Mouse (Mus musculus) heart, embryonic 13.5 days (tissue): ENCODE measurements around the gene Klhl31. TPM values are rescaled to one million over a fixed set of nuclear protein-coding genes. Genes with fewer than 3 reads are reported as not detected.

Experiments used
- ATAC-seq: fragments of 200-750 bp; cut with Nextera tagmentation; 2 replicates; pipeline ENCODE4 v1.8.0; 2017; ENCODE audit warnings: moderate TSS enrichment; ENCODE audit not compliant: insufficient number of reproducible peaks, low FRiP score, low TSS enrichment; ENCODE audit errors: extremely low read depth
- H3K27ac ChIP-seq: fragments of 300-500 bp; sonication (generic); replicated peaks from 2 replicates; pipeline ENCODE4 v1.5.1; 2015; ENCODE audit warnings: moderate library complexity, mild to moderate bottlenecking, inconsistent platforms
- H3K27me3 ChIP-seq: fragments of 300-500 bp; sonication (generic); replicated peaks from 2 replicates; pipeline ENCODE4 v1.6.1; 2015; ENCODE audit warnings: mild to moderate bottlenecking, inconsistent platforms
- H3K36me3 ChIP-seq: fragments of 300-500 bp; sonication (generic); 2 replicates; pipeline ENCODE4 v1.6.1; 2015; ENCODE audit warnings: mild to moderate bottlenecking, inconsistent platforms
- H3K4me1 ChIP-seq: fragments of 300-500 bp; sonication (generic); 2 replicates; pipeline ENCODE4 v1.6.1; 2015; ENCODE audit warnings: inconsistent platforms
- H3K4me2 ChIP-seq: fragments of 300-500 bp; sonication (generic); 2 replicates; pipeline ENCODE4 v1.6.1; 2015; ENCODE audit warnings: inconsistent platforms, mild to moderate bottlenecking, moderate library complexity
- H3K4me3 ChIP-seq: fragments of 300-500 bp; sonication (generic); 2 replicates; pipeline ENCODE4 v1.5.1; 2015; ENCODE audit warnings: moderate library complexity, mild to moderate bottlenecking, inconsistent platforms
- H3K9ac ChIP-seq: fragments of 300-500 bp; sonication (generic); 2 replicates; pipeline ENCODE4 v1.6.1; 2015; ENCODE audit warnings: inconsistent platforms, mild to moderate bottlenecking, moderate library complexity
- H3K9me3 ChIP-seq: fragments of 300-500 bp; sonication (generic); 2 replicates; pipeline ENCODE4 v1.6.1; 2016; ENCODE audit warnings: inconsistent platforms
- WGBS: fragments of 180-500 bp; shearing (Covaris S2); methylation state at CpG from one replicate; pipeline ENCODE4 v1.1.7; 2015; ENCODE audit warnings: mixed read lengths; 5-methylcytosine and 5-hydroxymethylcytosine counted together
- polyA plus RNA-seq: library from polyadenylated mRNA; unstranded; fragments of >200 nt; fragmentation: Nextera tagmentation; extraction: Ambion mirVana; gene quantifications from 2 replicates; pipeline ENCODE4 v1.2.1, GENCODE M21; 2015

Klhl31 gene
- polyA plus RNA-seq, 1 experiment from 2014 or later, result 46.2 TPM

- no peaks in the 10 kb centered on the region for H3K36me3 ChIP-seq
- H3K4me2 ChIP-seq, result no peak overlapping the region
- no peak overlapping the region for H3K4me3 ChIP-seq
- peaks cover 41% of the 10 kb centered on the region for H3K4me1 ChIP-seq
- no peak overlapping the region for H3K9ac ChIP-seq
- no peak for ATAC-seq
- 74% methylated on average over 5 of the region's 5 CpGs for WGBS
- H3K27me3 ChIP-seq, result no peaks in the 10 kb centered on the region
- H3K9me3 ChIP-seq, result no peaks in the 10 kb centered on the region
- H3K27ac ChIP-seq, result no peak overlapping the region
Observed at GRCm38 (mm10) chr9:77624171-77624570, 12.1 kb upstream of the Klhl31 start.

- Histone ChIP-seq H3K9ac (no peak overlapping the region), H3K27ac (peak overlapping the region; percentile 76), H3K36me3 (no peaks in the 10 kb centered on the region), H3K9me3 (no peaks in the 10 kb centered on the region), H3K4me2 (peak overlapping the region; percentile 30; the same call in 1 of the 2 replicates), H3K4me1 (peaks cover 33% of the 10 kb centered on the region), H3K27me3 (no peaks in the 10 kb centered on the region), H3K4me3 (no peak overlapping the region)
- no peak for ATAC-seq
- 43% methylated on average over 10 of the region's 10 CpGs for WGBS
Observed at GRCm38 (mm10) chr9:77628676-77629075, 7.6 kb upstream of the Klhl31 start.

DNA sequence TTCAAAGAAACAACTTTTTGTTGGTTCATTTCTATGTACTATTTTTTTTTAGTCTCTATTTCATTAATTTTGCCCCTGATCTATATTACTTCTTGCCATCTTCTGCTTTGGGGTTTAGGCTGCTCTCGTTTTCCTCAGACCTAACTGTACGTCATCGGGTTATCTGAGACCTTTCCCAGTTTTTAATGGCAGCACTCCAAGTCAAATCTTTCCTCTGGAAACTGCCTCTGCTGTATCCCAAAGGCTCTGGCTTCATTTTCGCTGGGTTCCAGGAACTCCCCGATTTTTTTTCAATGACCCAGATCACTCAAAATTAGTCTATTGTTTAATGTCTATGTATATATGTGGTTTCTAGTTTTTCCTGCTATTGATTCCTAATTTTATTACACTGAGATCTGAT, 6.6 kb upstream of the Klhl31 start:
- Histone ChIP-seq H3K4me2 (no peak overlapping the region), H3K4me3 (no peak overlapping the region), H3K27ac (peak overlapping the region; percentile 76; the same call in 1 of the 2 replicates), H3K9ac (no peak overlapping the region), H3K9me3 (no peaks in the 10 kb centered on the region), H3K27me3 (no peaks in the 10 kb centered on the region), H3K36me3 (no peaks in the 10 kb centered on the region), H3K4me1 (peaks cover 33% of the 10 kb centered on the region)
- WGBS, result 37% methylated on average over 5 of the region's 5 CpGs
- ATAC-seq, result no peak

GRCm38 (mm10) chr9:77630764-77631163, 5.5 kb upstream of the Klhl31 start:
- Histone ChIP-seq H3K27ac (no peak overlapping the region), H3K4me3 (no peak overlapping the region), H3K4me2 (no peak overlapping the region), H3K9me3 (no peaks in the 10 kb centered on the region), H3K9ac (no peak overlapping the region), H3K27me3 (no peaks in the 10 kb centered on the region), H3K36me3 (no peaks in the 10 kb centered on the region), H3K4me1 (peaks cover 37% of the 10 kb centered on the region)
- WGBS, result 45% methylated on average over 7 of the region's 7 CpGs
- ATAC-seq, result no peak

DNA sequence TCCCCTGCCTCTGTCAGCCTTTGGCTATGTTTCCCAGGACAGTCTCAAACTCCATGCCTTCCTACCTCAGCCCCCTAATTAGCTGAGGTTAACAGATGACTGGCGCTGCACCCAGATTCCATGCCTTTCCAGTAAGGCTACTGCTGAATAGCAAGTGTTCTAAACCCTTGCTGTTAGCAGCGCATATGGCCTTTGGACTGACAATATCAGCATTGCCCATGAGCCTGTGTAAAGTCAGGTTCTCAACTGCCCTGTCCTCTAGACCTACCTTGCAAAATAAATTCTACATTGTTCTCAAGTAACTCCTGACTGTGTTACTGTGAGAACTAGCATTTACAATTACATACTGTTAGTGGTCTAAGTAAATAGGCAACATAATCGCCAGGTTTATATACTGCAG, 3.9 kb upstream of the Klhl31 start:
- Histone ChIP-seq H3K36me3 (no peaks in the 10 kb centered on the region), H3K27ac (no peak overlapping the region), H3K9ac (no peak overlapping the region), H3K4me2 (no peak overlapping the region), H3K4me3 (no peak overlapping the region), H3K27me3 (no peaks in the 10 kb centered on the region), H3K9me3 (no peaks in the 10 kb centered on the region), H3K4me1 (peaks cover 39% of the 10 kb centered on the region)
- 76% methylated on average over 3 of the region's 3 CpGs for WGBS
- no peak for ATAC-seq

GRCm38 (mm10) chr9:77636003-77636402, 297 bp upstream of the Klhl31 start:
- no peak for ATAC-seq
- H3K27ac ChIP-seq, result peak overlapping the region; percentile 97

DNA sequence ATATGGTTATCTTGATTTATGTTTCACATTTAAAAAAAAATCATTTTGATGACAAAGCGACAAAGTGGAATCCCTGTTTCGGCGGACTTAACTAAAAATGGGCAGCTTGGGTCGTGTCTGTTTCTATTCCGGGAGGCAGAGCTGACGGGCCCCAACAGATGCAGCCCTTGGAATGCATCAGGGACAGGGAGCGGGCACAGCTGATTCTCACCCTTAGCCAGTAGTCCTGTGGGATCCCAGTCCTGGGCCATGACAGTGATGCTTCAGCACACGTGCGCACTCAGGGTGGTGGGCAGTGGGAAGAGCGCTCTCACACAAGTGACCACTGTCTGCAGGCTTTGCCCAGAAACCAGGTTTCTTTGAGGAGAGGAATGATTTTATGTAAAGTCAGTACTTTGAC, 1.1 kb downstream of the Klhl31 start:
- peaks cover 24% of the 10 kb centered on the region for H3K4me1 ChIP-seq
- H3K9me3 ChIP-seq, result no peaks in the 10 kb centered on the region
- ATAC-seq, result no peak
- peak overlapping the region; percentile 71 for H3K4me2 ChIP-seq
- 29% methylated on average over 10 of the region's 10 CpGs for WGBS
- peak overlapping the region; percentile 76 for H3K9ac ChIP-seq
- peak overlapping the region; percentile 97 for H3K27ac ChIP-seq
- no peaks in the 10 kb centered on the region for H3K27me3 ChIP-seq
- peaks cover 3% of the 10 kb centered on the region; the same call in 1 of the 2 replicates for H3K36me3 ChIP-seq
- peak overlapping the region; percentile 55 for H3K4me3 ChIP-seq

More at GRCm38 (mm10) chr9:77636003-77636402, 297 bp upstream of the Klhl31 start:
- 60% methylated on average over 5 of the region's 5 CpGs for WGBS
- Histone ChIP-seq H3K36me3 (peaks cover 3% of the 10 kb centered on the region; the same call in 1 of the 2 replicates), H3K4me3 (peak overlapping the region; percentile 55), H3K4me1 (peaks cover 25% of the 10 kb centered on the region), H3K9me3 (no peaks in the 10 kb centered on the region), H3K4me2 (peak overlapping the region; percentile 71), H3K27me3 (no peaks in the 10 kb centered on the region), H3K9ac (peak overlapping the region; percentile 83)

GRCm38 (mm10) chr9:77645176-77645575, 8.9 kb downstream of the Klhl31 start:
- Histone ChIP-seq H3K4me3 (no peak overlapping the region), H3K4me1 (no peaks in the 10 kb centered on the region), H3K9me3 (no peaks in the 10 kb centered on the region), H3K27ac (no peak overlapping the region), H3K27me3 (no peaks in the 10 kb centered on the region), H3K9ac (no peak overlapping the region), H3K36me3 (peaks cover 10% of the 10 kb centered on the region), H3K4me2 (no peak overlapping the region)
- no peak for ATAC-seq
- 63% methylated on average over 2 of the region's 2 CpGs for WGBS

- H3K4me1 ChIP-seq, result peaks cover 10% of the 10 kb centered on the region
- H3K4me2 ChIP-seq, result no peak overlapping the region
- peaks cover 20% of the 10 kb centered on the region for H3K36me3 ChIP-seq
- H3K27ac ChIP-seq, result no peak overlapping the region
- H3K9ac ChIP-seq, result no peak overlapping the region
- no peak overlapping the region for H3K4me3 ChIP-seq
- H3K27me3 ChIP-seq, result peaks cover 4% of the 10 kb centered on the region; the same call in 1 of the 2 replicates
- no peaks in the 10 kb centered on the region for H3K9me3 ChIP-seq
- WGBS, result 60% methylated on average over 7 of the region's 7 CpGs
- ATAC-seq, result no peak
Observed at GRCm38 (mm10) chr9:77651847-77652246, 15.5 kb downstream of the Klhl31 start.

GRCm38 (mm10) chr9:77653907-77654306, 17.6 kb downstream of the Klhl31 start:
- H3K9ac ChIP-seq, result no peak overlapping the region
- WGBS, result 69% methylated on average over 3 of the region's 3 CpGs
- no peak overlapping the region for H3K4me2 ChIP-seq
- no peak for ATAC-seq
- H3K27ac ChIP-seq, result no peak overlapping the region
- H3K9me3 ChIP-seq, result no peaks in the 10 kb centered on the region
- H3K4me1 ChIP-seq, result peaks cover 10% of the 10 kb centered on the region
- H3K4me3 ChIP-seq, result no peak overlapping the region
- H3K36me3 ChIP-seq, result peaks cover 22% of the 10 kb centered on the region
- peaks cover 4% of the 10 kb centered on the region; the same call in 1 of the 2 replicates for H3K27me3 ChIP-seq

GRCm38 (mm10) chr9:77655181-77655934, 19.1 kb downstream of the Klhl31 start:
- ATAC-seq, result peak; percentile 63
- peak overlapping the region; percentile 100 for H3K4me2 ChIP-seq
- H3K4me3 ChIP-seq, result peak overlapping the region; percentile 64
- H3K36me3 ChIP-seq, result peaks cover 15% of the 10 kb centered on the region
- H3K27ac ChIP-seq, result no peak overlapping the region
- H3K27me3 ChIP-seq, result peaks cover 4% of the 10 kb centered on the region; the same call in 1 of the 2 replicates
- H3K9me3 ChIP-seq, result no peaks in the 10 kb centered on the region
- WGBS, result 2% methylated on average over 85 of the region's 85 CpGs
- peak overlapping the region; percentile 81 for H3K9ac ChIP-seq
- peaks cover 13% of the 10 kb centered on the region for H3K4me1 ChIP-seq

GRCm38 (mm10) chr9:77655935-77656288, 19.6 kb downstream of the Klhl31 start:
- Histone ChIP-seq H3K27ac (no peak overlapping the region), H3K4me3 (peak overlapping the region; percentile 64), H3K9ac (peak overlapping the region; percentile 81), H3K4me2 (peak overlapping the region; percentile 100), H3K27me3 (peaks cover 4% of the 10 kb centered on the region; the same call in 1 of the 2 replicates), H3K4me1 (peaks cover 13% of the 10 kb centered on the region), H3K36me3 (peaks cover 9% of the 10 kb centered on the region), H3K9me3 (no peaks in the 10 kb centered on the region)
- no peak for ATAC-seq
- WGBS, result 7% methylated on average over 7 of the region's 7 CpGs
